Mouse (Mus musculus) left cerebral cortex, adult 2 months (tissue): ENCODE measurements around the gene Btbd6. TPM values are rescaled to one million over a fixed set of nuclear protein-coding genes. Genes with fewer than 3 reads are reported as not detected.

ENCODE experiments used
- DNase-seq, 2 experiments: peaks; one replicate each; pipeline ENCODE4 v3.0.0; 2021 to 2022; ENCODE audit warnings: low spot score in 2 of 2, mixed read lengths in 1 of 2; ENCODE audit errors: extremely low spot score in 1 of 2
- H3K27ac ChIP-seq: fragments of 200-600 bp; 2 replicates; pipeline ENCODE4 v1.8.1; 2022
- H3K4me3 ChIP-seq: fragments of 200-600 bp; 2 replicates; pipeline ENCODE4 v1.8.1; 2022
- CTCF ChIP-seq: fragments of 200-600 bp; IDR thresholded peaks from 2 replicates; pipeline ENCODE4 v1.8.1; 2022; ENCODE audit warnings: antibody characterized with exemption, mild to moderate bottlenecking, moderate library complexity
- intact Hi-C: fragments of 180-260 bp; cut with DNase I; formaldehyde crosslinking; loops from one replicate; pipeline ENCODE4 v1.15.1; 2025
- total RNA-seq, 2 experiments: library from RNA; stranded (reverse); gene quantifications; 2 replicates each; pipeline ENCODE4 v1.2.3; 2021

Gene Btbd6
- total RNA-seq, 2 experiments from 2014 or later: 60.2 to 64.5 TPM

DNA sequence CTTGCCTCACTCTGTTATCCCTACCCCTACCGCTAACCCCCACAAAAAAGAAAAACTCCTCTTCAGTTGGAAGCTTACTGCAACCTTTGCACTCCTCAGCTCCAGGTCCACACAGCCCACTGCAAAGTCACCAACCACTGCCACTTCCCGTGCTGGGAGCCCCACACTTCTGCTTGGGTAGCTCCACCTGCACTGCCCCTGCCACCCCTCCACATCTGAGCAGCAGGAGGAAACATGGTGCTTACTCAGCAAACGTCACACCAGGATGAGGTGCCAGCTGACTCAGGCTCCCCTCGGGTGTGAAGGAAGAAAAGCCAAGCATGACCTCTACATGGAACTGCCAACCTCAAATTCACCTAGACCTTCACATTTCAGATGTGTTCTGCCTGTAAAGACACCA lies 17.9 kb downstream of the Btbd6 start:
- no peak for TF ChIP-seq CTCF
- Histone ChIP-seq H3K27ac (no peak overlapping the region), H3K4me3 (no peak overlapping the region)
- intact Hi-C loops: no loop called here
- DNase-seq: no peak

- no peak for DNase-seq
- no peak for TF ChIP-seq CTCF
- H3K27ac ChIP-seq: peak overlapping the region; percentile 87
- intact Hi-C loops: loop anchor here (2.0 to 5.0 kb wide), 3 partner anchors 15 to 103 kb away; partner anchors contain the start of genes Btbd6 and Pacs2
- H3K4me3 ChIP-seq: peak overlapping the region; percentile 73
Observed at GRCm38 (mm10) chr12:112999569-113000293, 23.4 kb downstream of the Btbd6 start.

DNA sequence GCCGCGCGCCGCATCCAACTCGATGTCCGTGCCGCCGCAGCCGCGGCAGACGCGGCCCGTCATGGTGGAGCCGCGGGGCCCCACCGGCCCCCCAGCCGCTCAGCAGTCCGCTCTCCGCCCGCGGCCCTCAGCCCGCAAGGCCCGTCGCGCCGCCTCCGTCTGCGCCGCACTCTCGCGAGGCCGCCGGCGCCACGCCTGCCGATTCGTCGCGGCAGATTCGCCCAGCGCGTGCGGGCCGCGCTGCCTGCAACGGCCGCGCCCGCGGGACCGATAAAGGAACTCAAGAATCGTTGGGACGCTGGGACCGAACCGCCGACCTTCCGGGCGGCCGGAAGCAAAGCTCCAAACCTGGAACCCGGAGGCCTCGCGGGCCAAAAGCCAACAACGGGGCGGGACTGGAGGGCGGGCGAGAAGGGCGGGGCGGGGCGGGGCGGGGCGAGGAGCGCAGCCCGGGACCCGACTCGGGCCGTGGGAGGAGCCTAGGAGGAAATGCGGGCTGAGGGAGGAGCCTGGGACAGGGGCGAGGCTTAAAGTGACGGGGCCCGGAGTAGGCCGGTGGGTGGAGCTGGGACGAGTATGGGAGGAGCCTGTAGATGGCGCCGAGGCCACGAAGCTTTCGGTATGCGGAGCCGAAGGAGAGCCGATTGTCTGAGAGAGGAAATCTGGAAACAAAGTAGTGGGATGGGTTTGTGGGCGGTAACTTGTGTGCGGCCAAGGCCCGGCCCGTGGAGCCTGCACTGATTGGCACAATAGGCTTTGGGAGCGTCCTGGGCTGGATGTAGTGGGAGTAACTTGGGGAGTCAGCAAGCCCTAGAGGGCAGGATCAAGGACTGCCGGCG lies 24.2 kb downstream of the Btbd6 start, which contains the start of gene Brf1:
Gene Brf1, minus strand, starts transcription at position 411 of the 839 bp plus-strand sequence.
- peak; percentile 91 to 94 for DNase-seq
- H3K4me3 ChIP-seq: peak within 1 kb of the TSS; percentile 73
- intact Hi-C loops: loop anchor here (2.0 to 5.0 kb wide), 3 partner anchors 14 to 102 kb away; partner anchors contain the start of genes Btbd6 and Pacs2
- peak within 1 kb of the TSS; percentile 87 for H3K27ac ChIP-seq
- peak; percentile 22; the same call in 1 of the 2 replicates for TF ChIP-seq CTCF

GRCm38 (mm10) chr12:113001133-113001474 lies 24.8 kb downstream of the Btbd6 start:
- peak overlapping the region; percentile 83 for H3K27ac ChIP-seq
- H3K4me3 ChIP-seq: peak overlapping the region; percentile 73
- DNase-seq: no peak
- TF ChIP-seq CTCF: no peak
- intact Hi-C loops: loop anchor here (2.0 to 5.0 kb wide), 3 partner anchors 14 to 101 kb away; partner anchors contain the start of genes Btbd6 and Pacs2

DNA sequence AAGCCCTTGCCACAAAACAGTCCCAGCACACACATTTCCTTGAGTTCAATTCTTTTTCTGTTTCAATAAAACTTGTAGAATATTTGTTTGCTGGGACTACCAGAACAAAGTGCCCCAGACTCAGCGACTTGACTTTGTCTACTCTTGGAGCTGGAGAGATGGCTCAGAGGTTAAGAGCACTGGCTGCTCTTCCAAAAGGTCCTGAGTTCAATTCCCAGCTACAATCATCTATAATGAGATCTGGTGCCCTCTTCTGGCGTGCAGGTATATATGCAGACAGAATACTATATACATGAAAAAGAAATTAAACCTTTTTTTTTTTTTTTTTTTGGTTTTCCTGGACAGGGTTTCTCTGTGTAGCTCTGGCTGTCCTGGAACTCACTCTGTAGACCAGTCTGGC lies 26.4 kb downstream of the Btbd6 start:
- no peak for DNase-seq
- Histone ChIP-seq H3K27ac (no peak overlapping the region), H3K4me3 (no peak overlapping the region)
- peak; percentile 42 for TF ChIP-seq CTCF
- intact Hi-C loops: loop anchor here (5.0 kb wide), 1 partner anchor 100 kb away; no protein-coding TSS in a partner anchor

GRCm38 (mm10) chr12:113004011-113004410 lies 27.7 kb downstream of the Btbd6 start:
- Histone ChIP-seq H3K4me3 (no peak overlapping the region), H3K27ac (no peak overlapping the region)
- no peak for TF ChIP-seq CTCF
- DNase-seq: no peak
- intact Hi-C loops: loop anchor here (2.0 to 5.0 kb wide), 3 partner anchors 41 to 98 kb away; partner anchors contain the start of gene Tex22

GRCm38 (mm10) chr12:113004993-113005392 lies 28.7 kb downstream of the Btbd6 start:
- peak; percentile 51 to 69 for DNase-seq
- intact Hi-C loops: loop anchor here (2.0 to 5.0 kb wide), 3 partner anchors 40 to 97 kb away; partner anchors contain the start of gene Tex22
- no peak overlapping the region for H3K4me3 ChIP-seq
- no peak overlapping the region; the same call in 1 of the 2 replicates for H3K27ac ChIP-seq
- peak; percentile 75 for TF ChIP-seq CTCF

DNA sequence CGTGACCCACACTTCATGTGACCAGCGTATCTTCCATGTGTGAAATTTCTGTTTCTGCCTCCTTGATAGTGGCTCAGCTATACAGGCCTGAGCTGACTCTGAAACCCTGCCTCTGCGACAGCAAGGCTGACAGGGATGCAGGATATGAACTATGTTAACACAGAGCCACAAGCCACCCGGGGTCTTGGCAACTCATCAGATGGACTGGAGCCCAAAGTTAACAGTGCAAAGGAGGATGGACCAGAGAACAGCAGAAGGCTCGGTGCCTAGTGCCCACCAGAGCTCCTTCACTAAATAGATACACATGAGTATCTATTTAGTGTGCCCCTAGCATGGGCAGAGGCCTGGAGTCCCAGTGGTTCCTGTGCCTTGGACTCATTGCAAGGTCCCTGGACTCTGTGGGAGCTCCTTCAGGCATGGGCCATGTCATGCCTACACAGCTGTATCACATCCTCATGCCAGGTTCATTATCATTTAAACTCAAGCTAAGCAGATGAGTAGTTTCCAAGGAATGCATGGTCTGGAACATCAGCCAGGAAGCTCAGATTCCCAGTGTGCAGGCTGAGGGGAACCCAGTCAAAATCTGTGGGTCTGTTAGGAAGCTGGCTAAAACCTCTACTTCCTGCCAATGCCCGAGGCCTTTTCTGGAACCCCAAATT lies 35.5 kb downstream of the Btbd6 start:
- no peak for DNase-seq
- TF ChIP-seq CTCF: no peak
- H3K27ac ChIP-seq: peak overlapping the region; percentile 98
- intact Hi-C loops: loop anchor here (5.0 kb wide), 1 partner anchor 145 kb away; the partner anchor contains the start of gene Tedc1
- H3K4me3 ChIP-seq: no peak overlapping the region

DNA sequence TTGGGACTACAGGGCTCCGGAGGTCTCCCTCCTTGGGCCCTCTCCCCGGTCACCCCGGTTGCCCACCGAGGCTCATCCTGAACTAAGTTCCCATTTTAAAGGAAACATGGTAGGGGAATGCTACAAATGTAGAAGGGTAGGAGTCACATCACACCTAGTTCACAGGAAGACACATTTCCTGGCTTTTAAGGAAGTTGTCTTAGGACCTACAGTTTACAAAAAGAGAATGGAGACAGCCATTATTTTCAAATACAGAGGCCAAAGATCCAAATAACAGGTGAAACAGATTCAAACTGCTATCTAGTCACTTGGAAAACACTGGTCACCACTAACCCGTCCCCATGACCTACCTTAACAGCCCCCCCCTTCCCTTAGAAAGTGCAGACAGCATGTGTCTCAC lies 36.2 kb downstream of the Btbd6 start:
- no peak for DNase-seq
- H3K4me3 ChIP-seq: no peak overlapping the region
- no peak for TF ChIP-seq CTCF
- peak overlapping the region; percentile 98 for H3K27ac ChIP-seq
- intact Hi-C loops: loop anchor here (5.0 kb wide), 1 partner anchor 145 kb away; the partner anchor contains the start of gene Tedc1

- Histone ChIP-seq H3K27ac (peak overlapping the region; percentile 98), H3K4me3 (no peak overlapping the region)
- TF ChIP-seq CTCF: no peak
- DNase-seq: peak in 1 of 2 experiments; percentile 42
- intact Hi-C loops: loop anchor here (5.0 kb wide), 1 partner anchor 144 kb away; the partner anchor contains the start of gene Tedc1
Observed at GRCm38 (mm10) chr12:113013021-113013491, 36.8 kb downstream of the Btbd6 start.
